Mouse (Mus musculus) heart, adult 18-20 months (tissue): Measurements from ENCODE around the gene Fhit. TPM values are rescaled to one million over a fixed set of nuclear protein-coding genes. Genes with fewer than 3 reads are reported as not detected.
"Not testable (repeated sequence)": the region's sequence is repeated elsewhere in the genome, so short reads cannot be mapped to it uniquely, and the experiment has no call there.

Source experiments
- DNase-seq, 2 experiments: peaks; one replicate each; pipeline ENCODE4 v3.0.0; 2021 to 2022; ENCODE audit warnings: mixed read lengths in 1 of 2
- total RNA-seq, 2 experiments: library from RNA; stranded (reverse); gene quantifications; 2 replicates each; pipeline ENCODE4 v1.2.3; 2021

The Fhit gene
- total RNA-seq, 2 experiments from 2014 or later, result 1.7 to 1.8 TPM

DNA sequence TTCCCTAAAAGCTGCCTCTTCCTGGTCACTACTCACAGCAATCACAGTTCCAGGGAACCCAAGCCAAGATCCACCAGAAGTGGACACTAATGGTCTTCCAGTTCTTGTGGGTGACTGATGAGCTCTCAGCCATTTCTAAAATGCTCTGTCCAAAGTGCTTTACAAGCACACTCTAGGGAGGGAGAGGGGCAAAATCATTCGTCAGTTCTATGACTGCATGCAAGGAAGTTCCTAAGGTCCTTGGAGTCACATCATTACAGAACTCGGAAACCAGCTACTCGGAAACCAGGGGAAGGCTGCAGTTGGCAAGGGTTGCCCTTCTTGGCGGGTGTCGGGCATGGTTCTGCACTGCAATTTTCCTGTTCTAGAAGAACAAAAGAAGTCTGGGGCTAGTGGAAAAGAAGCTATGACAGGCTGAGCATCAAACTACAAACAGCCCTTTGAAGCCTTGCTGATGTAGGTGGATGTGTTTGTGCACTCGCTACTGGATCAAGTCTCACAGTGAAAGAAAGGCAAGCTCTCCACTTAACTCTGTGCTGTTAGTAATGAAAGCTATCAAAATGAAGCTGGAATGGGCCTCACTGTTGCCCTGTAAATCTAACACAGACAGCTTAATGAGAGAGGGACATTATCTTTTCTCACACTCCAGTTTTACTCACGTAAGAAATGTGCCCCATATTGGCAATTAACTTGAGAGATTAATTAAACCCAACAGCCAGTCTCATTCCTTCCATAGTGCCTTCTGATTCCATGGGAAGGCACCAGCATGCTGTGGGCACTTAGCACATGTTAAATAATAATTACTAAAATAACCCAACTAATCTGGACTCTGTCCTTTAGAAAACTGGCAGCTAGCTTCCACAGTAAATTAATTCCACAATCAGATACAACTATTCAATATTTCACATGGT, 243.7 kb downstream of the Fhit start:
- no peak for DNase-seq

GRCm38 (mm10) chr14:10908011-10908410, 253.8 kb downstream of the Fhit start:
- DNase-seq, result no peak

DNA sequence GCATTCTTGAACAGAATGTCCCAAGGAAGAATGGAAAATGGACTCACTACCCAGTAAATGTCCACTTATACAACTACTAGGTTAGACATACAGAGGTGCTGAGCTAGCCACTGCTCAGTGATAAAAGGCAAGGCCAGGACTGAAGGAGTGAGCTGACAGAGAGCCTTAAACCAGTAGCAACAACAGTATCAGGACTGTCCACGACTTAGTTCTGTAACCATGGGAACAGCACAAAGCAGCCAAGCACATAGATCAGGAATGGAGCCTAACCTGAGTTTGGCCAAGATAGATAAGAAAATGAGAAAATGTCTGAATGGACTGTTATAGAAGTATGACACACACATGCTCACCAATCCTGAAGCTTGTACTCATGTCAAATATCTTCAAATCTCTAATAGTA, 279.1 kb downstream of the Fhit start:
- no peak for DNase-seq

DNA sequence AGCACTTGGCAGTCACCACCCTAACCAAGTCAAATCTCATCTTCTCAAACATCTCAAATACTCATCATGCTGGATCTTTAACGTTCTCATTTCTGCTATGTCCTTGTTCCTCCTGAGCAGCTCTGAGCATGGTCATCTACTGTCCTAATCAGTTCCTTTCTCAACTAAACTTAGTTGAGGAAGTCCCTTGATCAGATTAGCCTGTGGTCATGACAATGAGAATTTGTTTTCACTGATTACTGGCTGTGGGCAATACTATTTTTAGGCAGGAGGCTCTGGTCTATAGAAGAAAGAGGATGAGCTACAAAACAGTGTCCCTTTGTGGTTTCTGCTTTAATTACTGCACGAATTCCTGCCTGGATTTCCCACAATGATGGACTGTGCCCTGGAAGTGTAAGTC, 281.1 kb downstream of the Fhit start:
- DNase-seq, result no peak

GRCm38 (mm10) chr14:10874595-10875372, 287.1 kb downstream of the Fhit start:
- no peak for DNase-seq

- DNase-seq, result no peak
Observed at GRCm38 (mm10) chr14:10857606-10858005, 304.2 kb downstream of the Fhit start.

DNA sequence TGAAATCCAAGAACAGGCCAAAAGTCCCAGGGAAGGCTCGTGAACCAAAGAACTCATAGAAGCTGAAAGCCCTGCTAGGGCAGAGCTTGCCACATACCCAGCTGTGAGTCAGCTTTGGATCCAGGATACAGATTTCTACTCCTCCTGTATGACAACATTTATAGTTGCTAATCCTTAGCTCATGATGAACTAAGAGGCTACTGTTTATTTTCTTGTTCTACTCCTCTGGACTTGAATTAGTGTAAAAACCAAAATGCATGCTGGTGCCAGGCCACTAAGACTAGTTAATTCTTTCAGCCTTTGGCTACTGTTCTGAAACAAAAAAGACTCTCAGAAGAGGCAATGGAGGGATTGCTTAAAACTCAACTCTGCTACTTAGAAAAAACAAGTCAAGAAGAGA, 309.9 kb downstream of the Fhit start:
- no peak for DNase-seq

- no peak for DNase-seq
Observed at GRCm38 (mm10) chr14:10836001-10836400, 325.8 kb downstream of the Fhit start.

- no peak for DNase-seq
Observed at GRCm38 (mm10) chr14:10824819-10825218, 337.0 kb downstream of the Fhit start.

DNA sequence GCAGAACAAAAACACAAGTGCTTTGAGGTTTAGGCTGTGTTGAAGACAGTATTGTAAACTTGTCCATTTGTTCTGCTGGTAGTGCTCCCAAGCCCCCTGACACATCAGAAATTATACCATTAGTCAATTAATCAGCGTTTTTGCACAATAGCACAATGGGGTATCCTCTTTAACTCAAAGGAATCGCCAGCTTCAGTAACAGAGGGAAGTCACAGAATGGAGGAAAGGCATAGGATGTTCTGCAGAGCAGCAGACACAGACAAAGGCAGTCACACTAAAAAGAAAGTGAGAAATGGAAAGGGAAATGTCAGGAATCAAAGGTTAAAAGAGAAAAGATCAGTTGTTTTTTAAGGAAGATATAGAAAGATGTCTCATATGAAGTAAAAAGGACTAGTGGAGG, 348.3 kb downstream of the Fhit start:
- no peak for DNase-seq

DNA sequence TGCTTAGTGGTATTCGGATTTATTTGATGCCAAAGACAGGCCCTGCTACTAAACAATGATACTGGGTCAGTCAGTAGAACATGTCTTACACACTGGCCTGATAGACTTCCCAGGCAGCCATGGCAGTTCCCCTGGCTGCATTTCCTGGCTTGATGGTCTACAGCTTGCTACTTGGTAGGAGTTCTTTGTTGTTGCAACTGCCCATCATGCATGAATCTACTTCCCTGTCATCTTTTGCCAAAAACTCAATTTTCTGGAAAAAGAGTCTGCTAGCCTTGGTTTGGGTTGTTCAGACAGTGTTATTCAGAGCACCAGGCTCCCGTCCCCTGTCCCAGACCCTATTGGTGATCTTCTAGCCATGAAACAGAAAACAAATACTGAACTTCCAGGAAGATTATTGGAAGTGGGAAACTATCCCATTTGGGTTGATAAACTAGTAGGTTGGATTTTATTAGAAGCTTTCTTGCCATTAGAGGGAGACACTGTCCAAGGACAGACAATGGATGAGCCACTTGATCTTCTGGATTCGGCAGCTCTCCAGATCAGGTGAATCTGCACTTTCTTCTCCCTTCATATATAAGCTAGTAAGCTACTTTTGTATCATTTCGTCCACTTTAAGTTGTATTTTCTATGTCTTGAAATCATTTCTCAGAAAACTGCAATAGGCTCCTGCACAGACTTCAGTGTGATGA, 363.2 kb downstream of the Fhit start:
- no peak for DNase-seq

- DNase-seq, result no peak
Observed at GRCm38 (mm10) chr14:10797595-10797994, 364.2 kb downstream of the Fhit start.

GRCm38 (mm10) chr14:10795498-10796075, 366.2 kb downstream of the Fhit start:
- no peak for DNase-seq

DNA sequence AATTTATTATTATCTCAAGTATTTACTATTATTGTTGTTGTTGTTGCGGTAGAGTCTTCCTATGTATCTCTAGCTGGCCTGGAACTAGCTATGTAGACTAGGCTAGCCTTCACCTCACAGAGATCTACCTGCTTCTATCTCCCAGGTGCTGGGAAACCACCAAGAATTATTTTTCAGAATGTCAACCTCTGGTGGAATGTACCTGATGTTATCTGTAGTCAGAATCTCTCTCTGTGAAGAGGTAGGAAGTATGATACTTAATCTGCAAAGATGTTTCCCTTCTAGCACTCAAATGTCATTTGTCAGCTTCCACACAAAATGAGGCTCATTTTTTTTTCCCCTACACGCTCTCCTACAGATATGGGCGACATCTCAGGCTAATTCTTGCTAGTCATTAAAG, 377.9 kb downstream of the Fhit start:
- no peak for DNase-seq

GRCm38 (mm10) chr14:10778721-10779120, 383.1 kb downstream of the Fhit start:
- DNase-seq, result no peak

GRCm38 (mm10) chr14:10754883-10755282, 407.0 kb downstream of the Fhit start:
- not testable (repeated sequence) for DNase-seq

GRCm38 (mm10) chr14:10738076-10738475, 423.8 kb downstream of the Fhit start:
- DNase-seq, result no peak

GRCm38 (mm10) chr14:10722525-10722924, 439.3 kb downstream of the Fhit start:
- DNase-seq, result no peak

- no peak for DNase-seq
Observed at GRCm38 (mm10) chr14:10712916-10713315, 448.9 kb downstream of the Fhit start.

DNA sequence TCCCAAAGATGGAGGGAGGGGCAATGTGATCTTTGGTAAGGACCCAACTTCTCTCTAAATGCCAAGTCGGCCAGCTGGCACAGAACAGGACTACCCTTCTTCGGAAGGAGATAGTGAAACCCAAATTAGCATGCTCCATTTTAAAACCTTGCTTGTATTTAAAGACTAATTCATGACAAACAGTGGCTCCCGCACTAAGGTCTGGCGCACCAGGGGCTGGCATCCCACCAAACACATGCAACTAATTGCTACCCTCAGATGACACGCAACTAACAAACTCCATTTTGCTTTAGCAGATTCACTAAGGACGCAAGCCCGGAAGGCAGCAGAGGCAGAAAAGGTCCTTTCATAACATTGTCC, 449.3 kb downstream of the Fhit start:
- no peak for DNase-seq

GRCm38 (mm10) chr14:10711841-10712521, 449.9 kb downstream of the Fhit start:
- no peak for DNase-seq

DNA sequence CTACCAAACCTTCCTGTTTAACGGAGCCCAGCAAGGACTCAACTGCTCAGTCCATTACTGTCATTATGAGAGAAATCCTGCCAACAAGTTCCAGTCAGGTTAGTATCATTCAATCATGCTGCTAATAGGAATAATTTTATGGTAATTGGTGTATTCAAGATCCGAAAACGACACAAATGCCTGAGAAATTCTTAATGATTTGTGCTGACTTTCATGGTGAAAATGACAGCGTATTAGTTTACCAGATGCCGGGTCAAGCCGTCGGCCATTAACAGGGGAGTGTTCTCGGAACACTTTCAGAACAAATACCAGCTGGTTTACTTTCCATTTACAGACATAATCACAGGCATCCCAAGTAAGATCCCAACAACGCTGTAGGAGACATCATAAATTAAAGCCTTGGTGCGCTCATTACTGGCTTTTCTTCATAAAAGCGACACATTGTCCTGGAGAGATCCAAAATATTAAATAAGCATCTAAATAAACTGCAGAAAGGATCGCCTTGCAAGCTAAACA, 451.0 kb downstream of the Fhit start:
- no peak for DNase-seq
